Mouse (Mus musculus) spleen, postnatal 14 days (tissue): Measurements from ENCODE around the gene Irak4.

ENCODE experiments used
- DNase-seq, 2 experiments: peaks; one replicate each; pipeline ENCODE4 v3.0.0; 2021 to 2022; ENCODE audit warnings: low spot score in 2 of 2

Gene Irak4

GRCm38 (mm10) chr15:94620909-94621308 lies 77.5 kb downstream of the Irak4 start:
- DNase-seq, result no peak

- DNase-seq, result no peak
Observed at GRCm38 (mm10) chr15:94628463-94628829, 85.0 kb downstream of the Irak4 start.

- DNase-seq, result no peak
Observed at GRCm38 (mm10) chr15:94628830-94629601, 85.6 kb downstream of the Irak4 start, which contains the start of gene Tmem117. Gene Tmem117, plus strand, starts transcription at chr15:94629232.

GRCm38 (mm10) chr15:94630553-94630952 lies 87.1 kb downstream of the Irak4 start:
- no peak for DNase-seq
